Mouse (Mus musculus) stomach, postnatal 0 days (tissue): Measurements from ENCODE around the gene Hsf5.

Experiments
- CTCF ChIP-seq: IDR thresholded peaks from 2 replicates; pipeline ENCODE4 v1.5.1; 2016; ENCODE audit warnings: antibody characterized with exemption, low read depth, mild to moderate bottlenecking, moderate library complexity
- EP300 ChIP-seq: optimal IDR thresholded peaks from 2 replicates; pipeline ENCODE3; 2016; ENCODE audit warnings: antibody characterized with exemption

DNA sequence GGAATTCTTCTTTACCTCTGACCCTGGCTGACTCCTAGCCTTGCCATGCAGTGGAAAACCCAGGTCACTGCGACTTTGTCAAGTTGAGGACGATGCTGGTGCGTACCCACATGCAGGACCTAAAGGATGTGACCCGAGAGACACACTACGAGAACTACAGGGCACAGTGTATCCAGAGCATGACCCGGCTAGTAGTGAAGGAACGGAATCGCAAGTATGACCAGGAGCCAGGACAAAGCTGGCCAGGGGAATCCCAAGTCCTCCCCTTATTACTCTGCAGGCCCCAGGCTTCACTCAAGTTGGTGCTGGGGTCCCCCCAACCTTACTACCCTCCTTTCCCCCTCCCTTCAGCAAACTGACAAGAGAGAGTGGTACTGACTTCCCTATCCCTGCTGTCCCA is 27.4 kb upstream of the Hsf5 start:
- TF ChIP-seq CTCF (no peak), EP300 (no peak)
